Mouse (Mus musculus): ENCODE results near the gene Pkib.

The Pkib gene

DNA sequence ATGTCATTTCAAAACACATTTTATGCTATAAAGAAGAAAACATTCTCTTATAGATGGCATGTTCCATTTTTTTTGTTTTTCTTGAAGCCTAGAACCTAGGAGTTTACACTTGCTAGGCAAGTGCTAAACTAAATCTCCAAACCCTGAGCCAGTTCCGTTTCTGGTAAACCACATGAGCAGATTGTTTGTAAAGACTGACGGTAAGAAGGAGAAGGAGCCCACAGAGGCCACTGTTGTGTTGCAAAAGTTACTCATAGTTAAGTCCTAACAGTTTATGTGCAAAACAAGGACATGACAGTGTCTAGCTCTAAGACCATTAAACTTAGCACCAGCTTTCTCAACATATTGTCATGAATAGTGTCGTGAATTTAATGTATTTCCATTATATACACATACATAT, 99.9 kb downstream of the Pkib start:
- no peak for DNase-seq (ENCODE audit: inconsistent age in 2 of 2, low spot score in 1 of 2)

DNA sequence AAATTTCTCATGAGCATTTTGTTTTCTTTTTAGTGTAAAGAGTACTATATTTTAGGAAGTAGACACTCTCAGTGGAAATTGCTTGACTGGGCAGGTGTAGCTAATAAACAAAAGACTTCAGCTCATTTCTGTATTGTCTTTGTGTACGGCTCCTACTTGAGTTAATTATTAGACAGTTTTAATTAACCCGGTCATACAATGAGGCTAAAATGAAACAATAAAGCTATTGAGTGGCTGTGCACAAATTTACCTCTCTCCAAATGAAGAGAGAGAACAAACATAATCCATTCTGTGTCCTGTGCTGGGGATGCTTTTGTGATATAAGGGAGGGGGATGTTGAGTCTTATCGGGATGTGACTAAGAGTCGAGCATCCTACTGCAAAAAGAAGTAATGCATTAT, 109.0 kb downstream of the Pkib start:
- no peak for DNase-seq (ENCODE audit: inconsistent age in 2 of 2, low spot score in 1 of 2)

DNA sequence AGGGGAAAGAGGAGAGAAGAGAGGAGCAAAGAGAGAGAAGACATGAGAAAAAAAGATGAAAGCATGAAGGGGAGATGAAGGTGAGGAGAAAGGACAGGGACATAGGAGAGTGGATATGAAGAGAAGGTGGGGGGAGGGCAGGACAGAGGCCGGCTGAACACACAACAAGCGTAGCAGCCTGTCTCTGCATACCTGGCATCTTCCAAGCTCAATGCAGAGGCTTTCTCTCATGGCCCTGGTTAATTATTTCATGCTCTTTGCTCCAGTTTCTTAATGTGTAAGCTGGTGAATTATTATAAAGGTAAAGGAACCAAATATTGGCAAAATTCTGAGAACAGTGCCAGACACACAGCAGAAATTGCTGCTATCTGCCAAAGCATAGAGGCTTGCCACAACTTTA, 109.6 kb downstream of the Pkib start:
- no peak for DNase-seq (ENCODE audit: inconsistent age in 2 of 2, low spot score in 1 of 2)

DNA sequence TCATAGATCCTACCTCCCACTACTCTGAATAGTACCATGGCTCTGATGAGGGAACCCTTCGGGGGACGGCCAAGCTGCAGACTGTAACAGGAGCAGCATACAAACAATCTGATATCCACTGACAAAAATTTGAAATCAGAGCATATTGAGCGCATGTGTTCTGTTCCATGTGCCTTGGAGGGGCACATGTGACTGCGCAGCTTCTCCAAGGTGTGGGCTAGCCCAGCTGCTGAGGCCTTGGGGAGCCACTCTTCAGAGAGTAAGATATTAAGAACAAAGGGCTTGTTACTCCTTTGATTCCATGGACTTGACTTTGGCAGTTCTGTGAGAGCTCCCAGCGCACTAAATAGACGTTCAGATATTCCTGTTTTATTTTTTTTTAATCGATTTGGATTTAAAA, 111.3 kb downstream of the Pkib start:
- no peak for DNase-seq (ENCODE audit: inconsistent age in 2 of 2, low spot score in 1 of 2)

DNA sequence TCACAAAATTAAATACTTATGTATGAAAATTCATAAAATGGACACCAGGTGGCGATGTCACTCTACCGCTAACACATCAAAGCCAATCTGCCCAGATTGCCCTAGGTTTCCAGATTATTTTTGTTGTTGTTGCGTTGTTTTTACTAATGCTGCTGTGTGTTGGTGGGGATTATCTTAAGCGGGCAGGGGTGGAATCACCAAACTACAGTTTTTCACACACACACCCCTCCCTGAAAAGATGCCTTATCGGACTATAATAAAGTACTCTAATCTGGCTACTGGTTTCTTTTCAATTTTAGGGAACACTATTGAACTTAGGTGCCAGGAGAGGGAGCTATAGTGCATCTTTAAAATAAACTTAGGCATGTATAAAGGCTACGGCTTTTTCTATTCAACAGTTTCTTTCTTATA, 111.8 kb downstream of the Pkib start:
- peak; percentile 22 to 84 for DNase-seq (ENCODE audit: inconsistent age in 2 of 2, low spot score in 1 of 2)

DNA sequence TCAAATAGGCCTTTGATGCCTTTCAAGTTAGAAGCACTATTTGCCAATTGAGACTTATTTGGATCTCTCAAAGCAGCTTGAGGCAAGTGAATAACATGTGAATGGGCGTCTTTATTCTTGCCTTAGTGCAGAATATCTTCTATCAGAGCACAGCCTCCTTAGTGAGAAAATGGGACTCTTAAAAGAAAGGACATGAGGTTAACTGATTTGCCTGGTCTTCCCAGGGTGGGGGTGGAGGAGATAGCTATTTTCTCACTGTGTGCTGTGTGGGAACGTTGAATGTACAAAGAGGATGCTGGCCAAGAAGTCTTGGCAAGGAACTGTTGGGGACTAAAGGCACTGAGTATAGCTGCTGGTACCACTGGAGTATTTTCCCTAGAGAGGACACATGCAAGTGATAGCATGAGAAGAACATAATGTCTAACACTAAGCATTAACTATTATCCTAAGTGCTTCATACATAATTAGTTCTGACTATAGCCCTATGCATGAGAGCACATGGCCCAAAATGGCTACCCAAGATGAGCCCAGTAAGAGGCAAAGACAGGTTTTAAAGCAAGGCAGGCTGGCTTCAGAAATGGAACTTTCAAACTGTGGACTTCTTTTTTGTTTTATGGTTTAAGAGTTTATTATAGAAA, 112.5 kb downstream of the Pkib start:
- no peak for DNase-seq (ENCODE audit: inconsistent age in 2 of 2, low spot score in 1 of 2)

DNA sequence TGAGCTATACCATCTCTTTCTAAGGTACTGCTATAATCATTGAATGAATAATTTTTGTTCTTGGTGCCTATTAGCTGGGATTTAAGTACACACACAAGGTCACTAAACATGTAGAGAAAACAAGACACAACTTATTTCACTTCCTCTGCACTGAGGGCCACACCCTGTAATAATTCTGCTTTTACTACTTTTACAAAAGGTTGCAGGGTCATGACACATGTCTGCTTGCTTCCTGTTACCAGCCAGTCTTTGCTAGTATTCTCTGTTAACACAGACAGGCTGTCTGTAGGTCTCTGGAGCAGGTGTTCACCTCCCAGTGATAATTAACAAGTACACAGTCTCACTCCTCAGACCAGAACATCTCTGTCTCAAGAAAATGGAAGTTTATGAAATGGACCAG, 113.7 kb downstream of the Pkib start:
- DNase-seq (ENCODE audit: inconsistent age in 2 of 2, low spot score in 1 of 2), result no peak

DNA sequence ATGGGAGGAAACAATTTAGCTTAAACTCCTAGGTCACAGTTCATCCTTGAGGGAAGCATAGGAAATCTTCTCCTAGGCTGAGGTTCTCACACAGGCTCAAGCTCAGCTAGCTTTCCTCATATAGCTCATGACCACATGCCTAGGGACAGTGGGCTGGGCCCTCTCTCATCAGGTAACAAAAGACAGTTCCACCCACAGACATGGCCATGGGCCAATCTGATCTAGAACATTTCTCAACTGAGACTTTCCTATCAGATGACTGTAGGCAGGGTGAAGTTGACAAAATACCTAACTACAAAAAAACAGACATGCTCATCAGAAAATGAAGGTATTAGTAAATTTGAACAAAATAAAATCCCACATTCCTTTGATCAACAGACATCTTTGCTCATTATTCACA, 115.3 kb downstream of the Pkib start:
- no peak for DNase-seq (ENCODE audit: inconsistent age in 2 of 2, low spot score in 1 of 2)

DNA sequence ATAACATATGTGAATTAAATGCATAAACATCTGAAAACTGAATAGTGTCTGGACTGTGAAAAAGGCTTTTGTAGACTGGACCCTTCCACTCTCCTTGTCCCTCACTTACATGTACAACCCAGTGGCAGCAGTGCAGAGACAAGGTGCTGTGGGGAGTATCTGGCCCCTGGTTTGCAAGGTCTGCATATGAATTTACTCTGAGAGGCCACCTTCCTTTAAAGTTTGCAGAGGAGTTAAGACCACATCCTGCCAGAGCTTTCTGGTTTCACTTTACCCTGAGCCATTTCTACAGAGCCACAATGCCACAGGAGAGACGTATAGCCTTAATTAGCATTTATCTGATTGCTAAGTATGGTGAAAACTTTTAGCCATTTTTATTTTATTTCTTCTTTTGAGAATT, 121.6 kb downstream of the Pkib start:
- DNase-seq (ENCODE audit: inconsistent age in 2 of 2, low spot score in 1 of 2), result no peak

DNA sequence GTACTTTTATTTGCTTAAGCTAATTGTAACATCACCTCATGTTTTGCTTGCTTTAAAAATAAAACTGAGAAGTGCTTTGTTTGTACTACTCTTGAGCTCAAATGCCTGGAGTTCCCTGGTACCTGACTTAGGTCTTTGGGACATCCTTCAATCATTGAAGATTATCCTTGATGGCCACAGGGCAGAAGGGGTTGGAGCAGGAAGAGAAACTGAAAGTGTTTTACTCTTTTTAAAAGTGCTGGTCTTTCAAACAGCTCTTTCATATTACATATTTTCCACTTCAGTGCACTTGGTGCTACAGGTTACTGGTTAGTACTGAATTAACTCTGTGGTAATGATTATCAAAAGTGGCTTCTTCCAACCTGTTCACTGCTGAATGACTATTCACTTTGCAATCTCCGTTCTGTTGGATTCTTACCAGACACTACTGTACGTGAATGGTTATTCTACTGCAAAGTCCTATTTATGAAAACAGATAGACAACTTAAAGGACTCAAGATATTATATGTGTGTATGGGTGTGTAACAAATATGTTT, 123.5 kb downstream of the Pkib start:
- DNase-seq (ENCODE audit: inconsistent age in 2 of 2, low spot score in 1 of 2), result no peak

DNA sequence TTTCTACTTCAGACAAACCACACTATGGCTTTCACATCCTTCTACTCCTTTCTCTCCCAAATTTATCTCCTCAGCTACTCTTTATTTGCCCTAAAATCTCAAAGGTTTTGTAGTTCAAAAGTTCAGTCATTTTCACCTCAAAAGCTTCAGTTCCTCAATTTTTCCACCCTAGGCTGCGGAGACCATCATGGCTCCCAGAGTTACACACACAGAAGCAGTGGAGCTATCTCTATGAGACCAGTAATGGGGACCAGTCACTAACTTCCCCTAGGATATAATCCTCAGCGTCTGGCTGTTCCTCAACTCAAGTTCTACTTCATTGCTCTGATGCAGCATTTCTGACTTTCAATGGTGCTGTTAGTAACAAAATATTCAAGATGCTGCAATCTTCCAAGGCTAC, 127.2 kb downstream of the Pkib start:
- DNase-seq (ENCODE audit: inconsistent age in 2 of 2, low spot score in 1 of 2), result no peak

DNA sequence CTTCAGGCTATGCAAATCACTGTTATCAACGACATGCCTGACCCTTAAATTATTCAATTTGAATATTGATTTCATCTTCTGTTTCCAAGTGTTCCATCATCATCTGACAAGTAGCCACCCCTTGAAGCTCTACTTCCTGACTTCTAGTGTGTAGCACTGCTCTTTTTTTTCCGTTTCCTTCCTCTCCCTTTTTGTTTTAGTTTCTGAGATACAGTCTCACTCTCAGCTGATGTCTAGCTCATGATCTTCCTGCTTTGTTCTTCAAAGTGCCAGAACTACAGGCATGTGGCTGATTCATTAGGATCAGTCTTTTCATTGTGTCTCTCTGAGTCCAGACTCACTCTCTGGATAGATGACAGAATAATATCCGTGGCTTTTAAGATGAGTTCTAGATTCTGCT, 128.9 kb downstream of the Pkib start:
- DNase-seq (ENCODE audit: inconsistent age in 2 of 2, low spot score in 1 of 2), result no peak

DNA sequence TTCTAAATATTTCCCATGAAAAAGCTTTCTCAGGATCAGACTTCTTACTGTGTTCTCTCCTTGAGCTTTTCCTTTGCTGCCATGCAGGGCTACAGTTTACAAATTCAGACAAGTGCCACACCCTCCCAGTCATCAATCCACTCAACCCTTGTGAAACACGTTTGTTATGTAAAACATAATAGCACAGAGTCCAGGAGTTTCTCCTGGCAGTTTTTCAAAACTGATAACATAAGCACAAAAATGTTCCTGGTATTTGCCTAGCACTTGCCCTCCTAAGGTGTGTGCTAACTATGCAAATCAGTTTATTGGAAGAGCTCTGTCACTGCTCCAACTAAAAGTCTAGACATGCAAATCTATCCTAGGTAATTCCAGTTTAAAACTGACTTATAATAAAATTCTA, 131.3 kb downstream of the Pkib start:
- no peak for DNase-seq (ENCODE audit: inconsistent age in 2 of 2, low spot score in 1 of 2)

DNA sequence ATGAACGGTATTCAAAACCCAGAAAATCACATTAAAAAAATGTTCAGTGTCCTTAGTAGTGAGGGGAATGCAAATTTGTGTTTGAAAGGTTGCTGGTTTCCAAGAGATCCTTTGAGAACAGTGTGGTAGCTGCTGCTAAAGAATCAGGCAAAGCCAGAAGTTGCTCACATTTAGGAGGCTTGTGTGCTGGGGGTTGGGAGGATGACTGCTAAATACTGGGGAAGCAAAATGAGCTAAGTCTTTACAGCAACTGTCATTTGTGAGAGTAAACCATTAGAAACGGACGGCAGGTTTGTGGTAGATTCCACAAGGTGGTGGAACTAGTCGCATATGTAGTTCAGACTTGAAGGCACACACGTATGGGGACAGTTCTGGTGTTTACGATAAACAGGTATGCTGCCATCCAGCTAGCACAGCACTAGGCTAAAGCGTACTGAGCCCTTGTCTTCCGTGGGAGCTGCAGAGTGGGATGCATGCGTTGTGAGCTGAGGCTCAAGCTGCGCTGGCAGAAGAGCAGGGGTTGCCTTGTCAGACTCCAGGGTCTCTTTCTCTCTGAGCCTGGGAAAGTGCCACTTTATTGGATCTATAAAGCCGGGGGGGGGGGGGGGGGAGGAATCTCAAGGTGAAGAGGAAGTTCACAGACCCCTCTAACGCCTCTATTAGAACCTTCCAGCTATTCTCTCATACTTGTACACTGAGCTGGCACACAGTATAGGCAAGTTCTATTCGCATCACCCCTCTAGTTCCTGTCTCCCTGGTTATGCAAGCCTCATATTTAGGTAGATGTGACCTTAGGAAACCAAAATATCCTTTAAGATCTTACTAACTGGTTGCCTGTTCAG, 151.7 kb downstream of the Pkib start:
- DNase-seq (ENCODE audit: inconsistent age in 2 of 2, low spot score in 1 of 2), result no peak

DNA sequence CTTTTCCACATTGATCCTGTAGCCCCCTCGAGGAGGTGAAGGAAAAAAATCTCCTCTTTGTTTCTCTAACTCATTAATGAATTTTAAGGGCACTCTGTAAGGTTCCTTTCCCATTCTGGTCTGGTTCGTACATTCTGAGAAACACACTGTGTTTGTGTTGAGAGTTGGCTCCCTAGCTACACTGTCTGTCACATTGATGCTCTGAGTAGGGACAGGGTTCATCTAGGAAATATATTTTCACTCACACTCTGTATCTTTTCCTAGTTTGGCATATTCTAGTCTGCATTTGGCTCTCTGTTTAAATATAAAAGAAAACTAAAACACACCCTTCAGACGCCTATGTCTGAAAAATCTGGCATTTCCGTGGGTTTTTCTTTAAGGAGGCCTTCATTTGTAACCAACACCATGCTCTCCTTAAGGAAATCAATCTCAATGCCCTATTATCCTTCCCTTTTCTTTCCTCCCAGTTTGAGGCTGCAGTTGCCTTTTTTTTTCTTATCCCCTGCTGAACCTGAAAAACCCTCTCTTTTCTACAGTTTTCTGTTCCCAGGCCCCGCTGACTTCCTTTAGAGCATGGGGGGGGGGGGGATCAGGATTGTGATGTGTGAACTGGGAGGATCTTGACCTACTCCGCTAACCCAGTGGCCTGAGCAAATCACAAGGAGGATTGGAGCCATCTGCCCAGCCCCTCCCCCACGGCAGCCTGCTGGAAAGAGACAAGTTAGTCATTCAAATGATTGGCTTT, 152.5 kb downstream of the Pkib start:
- DNase-seq (ENCODE audit: inconsistent age in 2 of 2, low spot score in 1 of 2), result peak; percentile 62 to 84

DNA sequence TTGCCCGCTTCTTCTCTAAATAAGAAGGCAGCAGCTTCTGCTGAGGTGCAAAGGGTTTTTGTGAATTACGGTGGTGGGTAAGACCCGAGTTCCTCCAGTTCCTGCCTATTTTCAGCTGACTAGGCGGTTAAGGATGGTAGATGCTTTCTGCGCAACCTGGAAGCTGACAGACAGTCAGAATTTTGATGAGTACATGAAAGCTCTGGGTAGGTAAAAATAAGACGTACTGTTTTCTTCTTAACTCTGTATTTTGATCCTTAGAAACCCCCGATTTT, 153.0 kb downstream of the Pkib start, which contains the start of gene Fabp7:
Gene Fabp7, plus strand, starts transcription at position 6 of the 275 bp plus-strand sequence.
- no peak for DNase-seq (ENCODE audit: inconsistent age in 2 of 2, low spot score in 1 of 2)

DNA sequence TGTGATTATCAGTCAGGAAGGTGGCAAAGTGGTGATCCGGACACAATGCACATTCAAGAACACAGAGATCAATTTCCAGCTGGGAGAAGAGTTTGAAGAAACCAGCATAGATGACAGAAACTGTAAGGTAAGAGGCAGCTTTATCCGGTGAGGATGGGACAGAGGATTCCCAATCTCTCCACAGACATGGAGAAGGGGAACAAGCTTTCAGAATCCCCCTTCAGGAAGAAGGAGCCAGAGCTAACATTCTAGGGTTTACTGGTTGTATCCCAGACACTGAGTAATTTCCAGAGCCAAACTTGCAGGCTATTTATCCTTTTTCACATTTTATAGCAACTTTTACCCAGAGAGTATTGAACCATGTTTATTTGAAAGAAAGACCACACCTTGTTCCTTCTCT, 153.8 kb downstream of the Pkib start:
- DNase-seq (ENCODE audit: inconsistent age in 2 of 2, low spot score in 1 of 2), result no peak

Measured in adrenal gland, adult (tissue).